Mouse (Mus musculus): ENCODE results near the gene Vsx1. TPM values are rescaled to one million over a fixed set of nuclear protein-coding genes. Genes with fewer than 3 reads are reported as not detected.
A peak's percentile ranks its signal among the peaks of the same experiment; 100 is the strongest.

The Vsx1 gene
- under 1 TPM in 1 of 2 experiments, not detected in 1; 0.07 TPM for total RNA-seq (2021)

DNA sequence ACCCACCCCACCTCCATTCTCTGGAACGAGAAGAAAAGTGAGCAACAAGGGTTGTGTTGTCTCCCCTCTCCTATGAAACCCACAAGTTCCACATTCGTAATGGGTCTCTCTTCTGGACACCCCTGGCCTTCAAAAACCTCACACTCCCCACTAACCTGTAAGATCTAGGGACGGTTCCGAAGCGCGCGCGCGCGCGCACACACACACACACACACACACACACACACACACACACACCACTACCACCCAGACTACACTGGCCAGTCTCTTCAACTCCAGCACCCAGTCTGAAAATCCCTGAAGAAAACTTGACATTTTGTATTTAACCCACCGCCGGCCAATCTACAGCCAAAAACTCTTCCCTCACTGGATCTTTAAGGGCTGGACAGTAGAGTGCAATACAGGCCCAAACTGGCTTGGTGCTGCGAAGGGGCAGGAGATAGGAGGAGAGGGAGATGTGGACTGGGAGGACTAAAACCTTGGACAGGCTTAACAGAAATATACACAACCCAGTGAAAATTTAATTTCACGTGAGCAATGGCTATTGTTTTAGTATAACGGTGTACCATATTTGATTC, at the start of gene Vsx1:
TSS of gene Vsx1 (minus strand) at position 138 of the 578 bp plus-strand sequence.
- DNase-seq (ENCODE audit: extremely low spot score in 1 of 2, low spot score in 1 of 2): no peak

DNA sequence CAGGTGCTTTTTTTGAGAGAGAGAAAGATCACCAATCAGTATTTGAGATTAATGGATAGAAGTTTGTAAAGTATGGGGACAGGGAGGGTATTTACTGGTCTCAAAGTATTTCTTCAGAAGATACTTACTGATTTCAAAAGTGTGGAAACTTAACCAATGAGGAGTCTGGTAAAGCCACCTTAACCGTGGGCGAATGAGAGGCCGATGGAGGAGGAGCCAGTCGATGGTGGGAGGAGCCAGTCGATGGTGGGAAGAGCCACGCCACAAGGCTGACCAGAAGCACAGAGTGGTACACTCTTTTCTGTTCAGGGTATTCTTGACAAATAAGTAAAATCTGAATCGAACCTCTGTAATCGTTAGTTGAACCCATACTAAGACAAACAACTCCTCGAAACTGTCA, 48.7 kb upstream of the Vsx1 start:
- no peak for DNase-seq (ENCODE audit: extremely low spot score in 1 of 2, low spot score in 1 of 2)

DNA sequence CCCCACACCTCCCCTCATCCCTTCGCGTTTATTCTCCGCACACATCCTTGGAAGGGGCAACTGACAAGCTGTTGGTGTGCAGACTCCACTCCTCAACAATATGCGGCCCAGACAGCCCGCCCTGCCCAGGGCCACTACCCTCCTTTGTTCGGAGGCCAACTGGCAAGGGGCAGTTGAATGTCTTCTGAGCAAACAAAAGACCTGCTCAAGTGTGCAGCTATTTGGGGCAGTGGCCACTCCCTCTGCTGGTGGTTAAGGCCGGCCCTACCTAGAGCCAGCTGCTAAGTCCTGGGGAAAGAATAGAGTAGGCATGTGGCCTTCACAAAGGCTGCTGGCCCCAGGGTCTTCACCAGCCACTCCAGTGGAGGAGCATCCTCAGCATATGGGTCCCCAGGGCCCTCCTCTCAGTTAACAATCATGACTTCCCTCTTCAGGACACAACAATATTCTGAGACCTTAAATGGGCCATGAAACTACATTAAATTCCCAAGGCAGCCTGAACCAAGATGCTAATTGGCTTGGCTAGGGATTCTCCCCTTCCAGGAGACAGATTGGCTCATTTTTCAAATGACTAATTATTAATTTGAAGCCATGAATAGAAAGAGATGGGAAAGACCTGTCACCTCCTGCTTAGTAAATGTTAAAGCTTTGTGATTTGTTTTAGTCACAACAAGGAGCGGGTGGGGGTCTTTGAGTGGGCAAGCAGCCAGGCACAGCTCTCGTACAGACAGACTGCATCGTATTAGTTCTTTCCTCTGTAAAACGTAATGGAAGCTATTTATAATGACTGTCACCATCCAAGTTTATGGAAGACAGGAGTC, 46.8 kb upstream of the Vsx1 start:
- DNase-seq (ENCODE audit: extremely low spot score in 1 of 2, low spot score in 1 of 2): no peak

DNA sequence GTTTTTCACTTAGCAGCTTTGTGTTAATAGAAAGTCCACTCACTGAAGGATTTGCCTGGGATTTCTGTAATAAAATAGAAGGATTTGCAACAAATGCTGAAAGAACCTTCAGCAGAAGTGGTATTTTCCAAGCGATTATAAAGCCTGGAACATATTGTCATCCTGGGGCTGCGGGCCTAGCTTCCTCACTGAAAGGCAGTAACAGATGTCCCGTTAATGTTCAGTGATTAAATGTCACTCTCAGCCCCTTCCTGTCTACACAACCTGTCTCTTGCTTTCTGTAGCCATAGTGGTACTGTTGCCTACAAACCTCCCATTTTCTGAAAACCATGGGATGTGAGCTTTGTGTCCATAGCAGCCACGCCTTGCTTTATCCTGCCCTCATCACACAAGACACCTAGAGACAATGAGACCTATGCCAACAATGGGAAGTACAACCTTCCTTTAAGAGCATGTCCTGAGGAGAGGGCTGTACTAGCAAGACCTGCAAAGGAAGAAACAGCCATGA, 23.1 kb upstream of the Vsx1 start:
- no peak for DNase-seq (ENCODE audit: extremely low spot score in 1 of 2, low spot score in 1 of 2)

DNA sequence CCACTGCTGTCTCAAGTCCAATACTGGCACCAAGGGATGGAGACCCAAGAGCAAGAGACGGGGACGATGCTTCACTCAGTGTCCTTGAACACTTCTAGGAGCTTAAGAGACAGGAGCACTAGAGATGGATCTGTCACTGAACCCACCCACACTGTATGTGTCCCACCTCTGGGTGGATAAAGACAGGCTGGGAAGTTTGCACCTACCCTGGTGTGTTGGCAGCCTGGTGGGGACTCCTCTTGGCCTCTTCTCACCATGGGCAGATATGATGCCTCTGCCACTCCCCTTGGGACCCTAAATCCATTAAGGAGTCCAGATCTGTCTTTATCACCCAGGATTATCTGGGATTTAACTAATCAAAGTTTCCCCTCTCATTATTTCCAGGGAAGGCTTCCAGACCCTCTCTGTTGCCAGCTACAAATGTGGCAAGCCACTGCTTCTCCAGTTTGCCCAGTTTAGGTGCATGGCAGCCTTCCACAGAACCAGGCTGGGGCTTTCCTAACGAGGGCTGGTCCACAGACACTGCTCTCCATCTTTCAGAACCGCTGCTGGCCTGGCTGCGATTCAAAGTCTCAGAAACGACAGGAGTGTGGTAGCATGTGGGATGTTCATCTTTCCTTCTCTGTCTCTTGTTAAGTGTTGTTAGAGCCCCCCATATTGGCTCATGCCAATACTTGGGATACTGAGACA, 2.5 kb upstream of the Vsx1 start:
- no peak for DNase-seq (ENCODE audit: extremely low spot score in 1 of 2, low spot score in 1 of 2)

DNA sequence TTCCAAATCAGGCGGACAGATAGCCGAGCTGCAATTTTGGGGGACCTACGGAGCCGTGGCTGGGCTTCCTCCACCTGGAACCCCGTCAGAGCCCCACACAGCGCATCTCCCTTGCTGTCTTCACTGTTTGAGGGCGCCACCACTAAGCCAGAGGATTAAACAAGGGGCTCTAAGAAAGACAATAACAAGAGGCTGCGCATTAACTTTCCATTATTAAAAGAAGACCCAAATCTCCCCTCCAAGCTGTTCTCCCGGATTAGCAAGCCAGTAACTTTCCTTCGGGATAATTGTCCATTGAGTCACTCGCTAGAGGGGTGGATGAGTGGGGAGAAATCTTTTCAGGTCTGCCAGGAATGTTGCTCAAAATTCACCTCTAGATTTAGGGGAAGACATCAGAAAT, 1.1 kb upstream of the Vsx1 start:
- no peak for DNase-seq (ENCODE audit: extremely low spot score in 1 of 2, low spot score in 1 of 2)

DNA sequence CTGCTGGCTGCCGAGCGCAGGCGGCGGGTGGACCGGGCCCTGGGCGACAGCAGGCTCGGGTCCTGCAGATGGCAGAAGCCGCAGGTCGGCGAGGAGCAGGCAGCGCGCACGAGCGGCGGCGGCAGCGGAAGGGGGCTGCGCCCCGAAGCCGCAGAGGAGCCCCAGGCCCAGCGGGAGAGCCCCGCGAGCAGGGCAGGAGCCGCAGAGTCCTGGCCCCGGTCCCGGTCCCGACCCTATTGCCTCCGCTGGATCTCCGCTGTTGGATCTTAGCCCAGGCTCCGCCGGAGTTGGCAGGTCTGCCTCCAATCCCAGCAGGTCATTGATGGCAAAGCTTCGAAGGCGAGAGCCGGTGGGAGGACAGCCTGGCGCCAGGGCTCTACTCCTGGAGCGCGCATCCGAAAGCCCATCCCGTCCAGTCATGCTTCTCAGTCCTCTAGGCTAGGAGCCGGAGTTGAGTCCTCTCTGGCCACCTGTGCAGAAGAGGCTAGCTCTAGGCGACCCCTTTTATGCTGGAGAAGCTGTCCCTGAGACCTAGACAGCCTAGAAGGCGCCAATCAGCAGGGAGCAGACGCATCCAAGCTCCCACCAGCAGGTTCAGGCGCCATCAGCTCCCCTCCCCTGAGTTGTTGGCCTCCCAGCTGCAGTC, 496 bp downstream of the Vsx1 start:
- peak in 1 of 2 experiments; percentile 51 for DNase-seq (ENCODE audit: extremely low spot score in 1 of 2, low spot score in 1 of 2)

DNA sequence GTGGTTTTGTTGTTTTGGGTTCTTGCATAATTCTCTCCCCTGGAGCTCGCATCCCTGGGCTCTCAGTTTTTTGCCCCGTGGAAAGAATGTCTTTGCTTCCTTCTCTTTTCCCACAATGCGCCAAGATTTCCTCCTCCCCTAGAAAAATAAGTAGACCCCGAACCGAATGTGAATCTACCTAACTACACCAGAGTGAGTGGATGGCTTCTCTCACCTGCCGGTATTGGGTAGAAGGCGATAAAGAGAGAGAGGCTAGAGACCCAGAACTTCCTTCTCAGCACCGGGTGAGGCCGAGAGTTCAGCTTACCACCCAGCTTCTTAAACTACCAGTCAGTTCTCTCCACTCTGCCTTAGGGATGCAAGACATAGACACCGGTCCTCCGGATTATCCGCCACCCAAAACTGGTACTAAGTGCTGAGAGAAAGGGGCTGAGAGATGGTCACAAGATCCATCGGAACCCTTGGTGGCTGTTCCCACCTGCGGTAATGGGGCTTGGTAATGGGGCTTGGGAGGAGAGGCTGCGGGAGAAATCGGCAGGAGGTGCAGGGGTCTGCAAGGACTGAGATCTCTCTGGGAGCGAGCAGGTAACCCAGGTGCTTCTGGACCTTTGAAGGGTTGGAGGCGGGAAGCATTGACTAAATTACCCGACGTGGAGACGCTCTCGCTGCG, 1.2 kb downstream of the Vsx1 start:
- no peak for DNase-seq (ENCODE audit: extremely low spot score in 1 of 2, low spot score in 1 of 2)

DNA sequence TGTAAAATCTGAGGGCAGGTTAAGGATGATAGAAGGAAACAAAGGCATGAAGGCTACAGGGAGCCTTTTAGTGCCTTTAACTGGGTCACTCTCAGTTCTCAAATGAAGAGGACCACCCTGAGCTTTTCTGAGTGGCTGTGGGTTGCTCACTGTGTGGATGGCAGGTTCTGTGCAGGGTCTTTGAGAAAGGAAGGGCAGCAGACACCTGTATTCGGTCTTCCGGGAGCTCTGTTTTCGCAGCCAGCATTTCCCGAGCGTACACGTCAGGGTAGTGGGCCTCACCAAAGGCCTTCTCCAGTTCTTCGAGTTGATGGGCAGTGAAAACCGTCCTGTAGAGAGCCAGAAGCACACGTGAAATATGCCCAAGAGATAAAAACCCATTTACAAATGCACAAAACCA, 3.8 kb downstream of the Vsx1 start:
- DNase-seq (ENCODE audit: extremely low spot score in 1 of 2, low spot score in 1 of 2): no peak

DNA sequence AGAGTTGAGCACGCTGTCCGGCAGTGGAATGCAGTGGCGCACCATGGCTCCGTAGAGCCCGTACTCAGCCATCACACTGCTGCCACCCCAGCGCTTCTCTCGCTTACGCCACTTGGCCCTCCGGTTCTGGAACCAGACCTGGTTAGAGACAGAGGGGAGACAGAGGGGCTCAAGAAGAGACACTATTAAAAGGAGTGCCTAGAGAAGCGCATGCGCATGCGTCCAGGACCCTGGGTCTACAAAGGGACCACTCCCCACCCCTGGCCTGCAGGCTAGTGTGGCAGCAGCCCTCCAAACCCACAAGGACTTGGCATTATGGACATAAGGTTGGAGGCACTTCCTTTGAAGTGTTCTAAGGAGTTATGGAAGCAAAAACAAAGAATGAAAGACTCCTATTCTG, 4.7 kb downstream of the Vsx1 start:
- DNase-seq (ENCODE audit: extremely low spot score in 1 of 2, low spot score in 1 of 2): no peak

DNA sequence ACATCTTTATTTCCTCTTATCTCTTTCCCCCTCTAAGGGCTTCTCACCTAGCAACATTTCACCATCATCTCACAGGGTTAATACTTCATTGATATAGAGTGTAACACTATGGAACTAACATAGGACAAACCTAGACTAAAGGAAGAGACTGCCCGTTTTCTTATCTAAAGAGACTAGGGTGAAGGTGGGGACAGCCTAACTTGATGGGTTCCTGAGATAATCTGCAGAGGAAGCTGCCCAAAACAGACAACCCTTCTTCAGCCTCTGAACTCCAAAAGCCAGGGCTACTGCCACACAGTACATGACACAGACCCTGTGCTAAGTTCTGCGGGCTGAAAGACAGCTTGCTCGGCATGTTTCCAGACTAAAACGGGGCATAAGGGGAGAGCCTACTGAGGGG, 7.6 kb downstream of the Vsx1 start:
- no peak for DNase-seq (ENCODE audit: extremely low spot score in 1 of 2, low spot score in 1 of 2)

DNA sequence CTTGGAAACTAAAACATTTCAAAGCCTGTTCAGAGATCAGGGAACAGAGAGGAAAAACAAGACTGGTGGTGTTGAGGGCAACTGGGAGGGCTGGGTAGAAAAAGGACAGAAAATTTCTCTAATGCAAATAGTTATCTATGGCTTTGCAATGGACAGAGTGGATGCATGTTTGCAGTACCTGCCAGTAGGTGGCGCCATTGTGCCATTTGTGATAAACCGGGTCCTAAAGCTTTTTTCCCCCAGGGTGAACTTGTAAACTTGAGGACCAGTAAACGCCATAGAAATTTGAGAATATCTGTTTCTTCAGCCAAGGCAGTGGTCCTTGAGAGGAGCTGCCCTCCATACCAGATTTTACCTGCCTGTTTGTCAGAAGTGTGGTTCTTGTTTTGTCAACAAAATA, 10.8 kb downstream of the Vsx1 start:
- DNase-seq (ENCODE audit: extremely low spot score in 1 of 2, low spot score in 1 of 2): peak; percentile 63 to 90

DNA sequence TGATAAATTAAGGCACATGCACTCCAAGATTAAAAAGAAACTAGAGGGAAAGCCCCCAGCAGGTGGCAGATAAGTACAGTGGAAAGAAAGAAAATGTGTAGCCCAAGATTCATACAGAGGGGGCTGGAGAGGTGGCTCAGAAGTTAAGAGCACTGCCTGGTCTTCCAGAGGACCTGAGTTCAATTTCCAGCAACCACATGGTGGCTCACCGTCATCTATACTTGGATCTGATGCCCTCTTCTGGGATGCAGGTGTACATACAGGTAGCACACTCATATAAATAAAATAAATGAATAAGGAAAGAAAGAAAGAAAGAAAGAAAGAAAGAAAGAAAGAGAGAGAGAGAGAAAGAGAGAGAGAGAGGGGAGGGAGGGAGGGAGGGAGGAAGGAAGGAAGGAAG, 13.6 kb downstream of the Vsx1 start:
- DNase-seq (ENCODE audit: extremely low spot score in 1 of 2, low spot score in 1 of 2): no peak

DNA sequence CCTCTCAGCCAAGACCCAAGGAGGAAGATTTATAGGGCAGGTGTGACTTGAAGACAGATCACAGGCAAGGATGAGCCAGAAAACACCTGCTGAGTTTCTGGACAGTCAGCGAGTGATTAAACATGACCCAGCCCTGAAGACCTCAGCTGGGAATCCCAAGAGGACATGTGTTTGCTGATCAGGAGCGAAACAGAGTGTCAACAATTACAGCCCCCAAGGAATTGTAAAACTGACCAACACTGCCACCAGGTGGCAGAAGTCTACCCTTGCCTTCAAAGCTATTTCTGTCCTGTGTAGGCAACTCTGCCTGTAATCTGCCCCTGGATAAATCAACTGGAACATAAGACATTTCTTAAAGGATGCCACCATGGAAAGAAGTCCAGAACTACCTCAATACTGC, 14.3 kb downstream of the Vsx1 start:
- DNase-seq (ENCODE audit: extremely low spot score in 1 of 2, low spot score in 1 of 2): peak in 1 of 2 experiments; percentile 69

DNA sequence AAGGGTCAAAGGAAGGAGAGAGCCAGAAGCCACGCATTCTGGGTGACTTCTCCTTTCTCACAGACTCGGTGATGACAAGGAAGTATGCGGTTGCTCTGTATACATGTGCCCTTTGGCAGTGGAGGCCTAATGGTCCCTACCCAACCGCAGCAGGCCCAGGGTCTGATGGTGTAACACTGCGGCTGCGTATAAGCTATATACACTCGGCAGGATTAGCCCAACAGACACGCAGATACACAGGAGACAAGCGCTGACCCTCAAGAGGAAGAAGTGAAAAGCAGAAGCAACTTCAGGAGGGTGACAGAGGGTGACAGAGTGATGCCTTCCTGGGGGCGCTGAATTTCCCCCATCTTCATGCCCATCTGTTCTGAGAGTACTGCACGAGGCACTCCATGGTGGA, 15.2 kb downstream of the Vsx1 start:
- no peak for DNase-seq (ENCODE audit: extremely low spot score in 1 of 2, low spot score in 1 of 2)

DNA sequence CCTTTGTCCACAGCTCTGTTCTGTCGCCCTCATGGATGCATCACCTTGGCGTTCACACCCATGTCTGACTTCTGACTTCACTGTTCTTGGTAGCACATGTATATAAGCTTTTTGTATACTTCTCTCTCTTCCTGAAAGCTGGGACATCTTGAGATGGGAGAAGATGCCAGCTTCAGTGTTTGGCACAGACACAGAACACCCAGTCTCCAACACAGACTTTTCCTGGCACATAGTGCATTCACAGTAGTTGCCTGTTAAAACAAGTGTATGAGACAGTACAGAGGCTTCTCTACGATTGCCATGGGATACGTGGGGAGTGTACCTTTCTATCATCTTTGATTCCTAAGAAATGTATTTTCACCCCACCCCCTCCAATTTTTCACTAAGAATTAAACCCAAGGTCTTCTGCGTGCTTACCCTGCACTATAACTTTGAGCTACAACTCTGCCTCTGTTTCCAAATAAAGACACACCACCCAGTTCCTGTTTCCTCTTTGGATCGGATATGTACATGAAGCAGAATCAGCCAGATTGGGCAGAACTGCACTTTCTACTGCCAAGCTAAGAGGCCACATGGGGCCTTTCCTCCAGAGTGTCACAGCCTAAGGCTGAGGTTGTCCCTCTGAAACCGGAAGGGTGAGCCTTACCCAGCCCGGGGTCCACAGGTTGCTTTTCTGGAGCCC, 17.4 kb downstream of the Vsx1 start:
- DNase-seq (ENCODE audit: extremely low spot score in 1 of 2, low spot score in 1 of 2): no peak

DNA sequence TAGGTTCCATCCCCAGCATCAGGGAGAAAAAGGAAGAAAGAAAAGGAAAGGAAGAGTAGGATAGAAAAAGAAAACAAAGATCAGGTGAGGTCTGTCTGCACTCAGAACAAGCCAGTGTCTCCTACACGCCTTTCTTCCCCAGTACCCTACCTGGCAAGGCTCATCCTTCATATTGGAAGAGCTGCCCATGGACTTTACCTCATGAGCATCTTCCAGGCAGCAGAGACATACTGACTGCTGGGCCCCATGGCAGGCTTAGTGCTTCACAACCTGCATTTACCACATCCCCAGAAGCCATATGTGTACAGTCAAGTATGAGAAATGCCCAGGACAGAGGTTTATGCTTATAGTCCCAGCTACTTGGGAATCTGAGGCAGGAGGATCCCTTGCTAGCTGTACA, 18.2 kb downstream of the Vsx1 start:
- no peak for DNase-seq (ENCODE audit: extremely low spot score in 1 of 2, low spot score in 1 of 2)

DNA sequence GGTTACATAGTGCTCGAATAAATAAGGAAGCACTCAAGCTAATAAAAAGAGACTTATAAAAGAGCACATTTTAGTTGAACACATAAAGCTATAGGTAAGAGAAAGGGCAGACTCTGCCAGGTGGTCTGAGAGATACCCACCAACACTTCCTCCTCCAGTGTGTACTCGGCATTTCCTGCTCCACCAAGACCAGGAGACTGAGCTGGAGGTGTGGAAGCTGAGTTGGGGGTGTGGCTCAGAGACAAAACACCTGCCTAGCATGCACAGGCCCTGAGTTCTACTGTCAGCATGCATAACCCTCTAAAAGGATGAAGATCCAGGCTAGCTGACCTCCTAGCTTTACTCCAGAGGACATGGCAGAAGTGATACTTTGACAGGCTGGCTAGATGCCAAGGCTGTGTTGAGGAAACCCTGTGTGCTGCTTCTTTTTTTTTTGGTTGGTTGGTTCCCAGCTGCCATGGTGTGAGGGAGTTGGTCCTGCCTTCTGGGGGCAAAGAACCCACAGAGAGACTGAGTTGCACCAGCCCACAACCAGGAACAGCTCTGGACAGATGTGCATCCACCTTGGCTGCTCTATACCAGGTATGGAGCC, 19.6 kb downstream of the Vsx1 start:
- no peak for DNase-seq (ENCODE audit: extremely low spot score in 1 of 2, low spot score in 1 of 2)

DNA sequence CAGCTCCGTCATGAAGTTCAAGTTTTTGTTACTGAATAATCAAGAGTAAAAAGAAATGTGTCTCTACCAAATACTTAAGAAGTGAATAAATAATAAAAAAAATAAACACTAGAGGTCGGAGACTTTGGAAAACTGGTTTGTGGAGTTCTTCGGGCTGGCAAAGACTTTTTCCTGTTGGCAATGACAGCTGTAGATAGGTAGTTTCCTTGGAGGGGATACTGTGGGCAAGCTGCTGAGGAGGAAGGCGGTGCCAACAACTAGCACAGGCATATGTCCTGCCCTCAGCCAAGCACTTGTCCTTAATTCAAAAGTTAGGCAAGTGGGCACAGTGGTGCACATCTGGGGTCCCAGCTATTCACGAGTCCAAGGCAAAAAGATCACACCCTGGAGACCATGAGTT, 20.2 kb downstream of the Vsx1 start:
- DNase-seq (ENCODE audit: extremely low spot score in 1 of 2, low spot score in 1 of 2): no peak

Data from layer of hippocampus, postnatal 25 days (tissue).